In the genomic region with DNA sequence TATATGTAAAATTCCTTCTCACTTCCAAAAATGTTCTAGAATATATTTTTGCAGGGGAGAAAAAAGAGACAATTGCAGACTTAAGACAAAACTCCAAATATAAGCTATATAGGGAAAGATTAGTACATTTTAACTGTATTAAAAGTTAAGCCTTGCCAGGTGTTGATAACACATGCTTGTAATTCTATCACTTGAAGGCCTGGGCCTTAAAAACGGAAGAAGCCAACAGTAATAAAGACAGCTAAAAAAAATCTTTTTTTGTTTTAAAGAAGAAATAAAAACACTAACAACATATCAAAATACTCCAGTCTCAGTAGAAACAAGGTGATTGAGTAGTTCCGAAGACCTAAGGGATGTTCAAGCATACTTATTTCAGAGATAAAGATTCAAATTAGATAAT, we compare ENCODE assay signal across 52 mouse cellular contexts. TPM values are rescaled to one million over a fixed set of nuclear protein-coding genes. Genes with fewer than 3 reads are reported as not detected.
"Had no signal": no experiment of that assay in that cellular context is flagged by ENCODE, and none has a peak within 500 bp of the region (broad histone marks: within the 10 kb centered on the region; RNA-seq: fewer than 3 reads in every experiment).

No protein-coding gene starts in this region.

- H3K4me1 ChIP-seq: heart, embryonic 10.5 days; heart, embryonic 12.5 days; heart, embryonic 13.5 days; heart, embryonic 15.5 days; hindbrain, embryonic 10.5 days; hindbrain, embryonic 12.5 days; hindbrain, embryonic 13.5 days; hindbrain, embryonic 15.5 days; intestine, embryonic 15.5 days; kidney, embryonic 15.5 days had no signal

- DNase-seq: heart, postnatal 10 days; heart, postnatal 14 days; heart, postnatal 36 days; heart, postnatal 4 days; kidney, adult 11 months; kidney, adult 18-20 months; kidney, adult 2 months; kidney, adult 8-10 months; kidney, adult 9 months; kidney, postnatal 10 days; kidney, postnatal 14 days; kidney, postnatal 25 days; kidney, postnatal 36 days; kidney, postnatal 4 days; layer of hippocampus, adult 9-11 months; layer of hippocampus, postnatal 36 days had no signal

- H3K4me3 ChIP-seq: heart, embryonic 10.5 days; heart, embryonic 12.5 days; heart, embryonic 13.5 days; heart, embryonic 15.5 days; hindbrain, embryonic 10.5 days; hindbrain, embryonic 12.5 days; hindbrain, embryonic 13.5 days; hindbrain, embryonic 15.5 days; intestine, embryonic 15.5 days; kidney, embryonic 15.5 days; layer of hippocampus, adult 2 months; left cerebral cortex, adult 2 months had no signal

- H3K27ac ChIP-seq: heart, embryonic 10.5 days; heart, embryonic 13.5 days; heart, embryonic 15.5 days; hindbrain, embryonic 10.5 days; hindbrain, embryonic 12.5 days; hindbrain, embryonic 13.5 days; hindbrain, embryonic 14.5 days; hindbrain, embryonic 15.5 days; hindbrain, postnatal 0 days; intestine, embryonic 15.5 days; kidney, embryonic 15.5 days; kidney, postnatal 0 days; layer of hippocampus, adult 2 months; left cerebral cortex, adult 2 months had no signal

- H3K9me3 ChIP-seq: heart, embryonic 10.5 days; heart, embryonic 12.5 days; heart, embryonic 13.5 days; heart, embryonic 15.5 days; hindbrain, embryonic 10.5 days; hindbrain, embryonic 12.5 days; hindbrain, embryonic 13.5 days; hindbrain, embryonic 15.5 days; intestine, embryonic 15.5 days; kidney, embryonic 15.5 days had no signal

- H3K27me3 ChIP-seq: heart, embryonic 12.5 days; heart, embryonic 13.5 days; heart, embryonic 15.5 days; hindbrain, embryonic 12.5 days; hindbrain, embryonic 13.5 days; hindbrain, embryonic 15.5 days; intestine, embryonic 15.5 days; kidney, embryonic 15.5 days had no signal

- H3K9ac ChIP-seq: heart, embryonic 12.5 days; heart, embryonic 13.5 days; heart, embryonic 15.5 days; hindbrain, embryonic 12.5 days; hindbrain, embryonic 13.5 days; hindbrain, embryonic 14.5 days; hindbrain, embryonic 15.5 days; intestine, embryonic 15.5 days; kidney, embryonic 15.5 days had no signal

RNA-seq across cellular contexts. Expression of a gene that starts 40.0 kb away (rescaled TPM):
- total RNA-seq: heart, postnatal 10 days; heart, postnatal 14 days; heart, postnatal 25 days; heart, postnatal 36 days; heart, postnatal 4 days; hematopoietic stem cell, adult 5-6 weeks; hindbrain, postnatal 0 days; layer of hippocampus, adult 18-20 months; layer of hippocampus, adult 2 months; layer of hippocampus, adult 8-10 months; layer of hippocampus, postnatal 10 days; layer of hippocampus, postnatal 14 days; layer of hippocampus, postnatal 25 days; layer of hippocampus, postnatal 36 days; left cerebral cortex, adult 18-20 months; left cerebral cortex, adult 2 months had no signal
- polyA plus RNA-seq: heart, embryonic 12.5 days; heart, embryonic 13.5 days; heart, embryonic 16.5 days; hindbrain, embryonic 10.5 days; hindbrain, embryonic 13.5 days; hindbrain, embryonic 15.5 days; hindbrain, embryonic 16.5 days; hindbrain, postnatal 0 days; intestine, embryonic 15.5 days; intestine, embryonic 16.5 days; kidney, adult 2 months; kidney, embryonic 16.5 days; large intestine, adult 2 months had no signal

RNA-seq across cellular contexts. Expression of a gene that starts 51.5 kb away (rescaled TPM):
- total RNA-seq: heart, postnatal 10 days; heart, postnatal 14 days; heart, postnatal 25 days; heart, postnatal 36 days; heart, postnatal 4 days; hematopoietic stem cell, adult 5-6 weeks; hindbrain, postnatal 0 days; layer of hippocampus, adult 18-20 months; layer of hippocampus, adult 2 months; layer of hippocampus, adult 8-10 months; layer of hippocampus, postnatal 10 days; layer of hippocampus, postnatal 14 days; layer of hippocampus, postnatal 25 days; layer of hippocampus, postnatal 36 days; left cerebral cortex, adult 18-20 months; left cerebral cortex, adult 2 months had no signal
- polyA plus RNA-seq: heart, embryonic 10.5 days; heart, embryonic 11.5 days; heart, embryonic 12.5 days; heart, embryonic 13.5 days; heart, embryonic 14.5 days; heart, embryonic 15.5 days; heart, embryonic 16.5 days; heart, postnatal 0 days; hindbrain, embryonic 10.5 days; hindbrain, embryonic 11.5 days; hindbrain, embryonic 12.5 days; hindbrain, embryonic 13.5 days; hindbrain, embryonic 14.5 days; hindbrain, embryonic 15.5 days; hindbrain, embryonic 16.5 days; hindbrain, postnatal 0 days; inflammation-experienced regulatory T-cells, adult 6 months; intestine, embryonic 14.5 days; intestine, embryonic 15.5 days; intestine, embryonic 16.5 days; intestine, postnatal 0 days; kidney, adult 2 months; kidney, embryonic 14.5 days; kidney, embryonic 15.5 days; kidney, embryonic 16.5 days; kidney, postnatal 0 days; large intestine, adult 2 months had no signal
